Mouse (Mus musculus) left cerebral cortex, adult 2 months (tissue): ENCODE results near the gene Gm49368. TPM values are rescaled to one million over a fixed set of nuclear protein-coding genes. Genes with fewer than 3 reads are reported as not detected.
A peak's percentile ranks its signal among the peaks of the same experiment; 100 is the strongest.
"Not testable (repeated sequence)": the region's sequence is repeated elsewhere in the genome, so short reads cannot be mapped to it uniquely, and the experiment has no call there.

Experiments
- DNase-seq, 2 experiments: peaks; one replicate each; pipeline ENCODE4 v3.0.0; 2021 to 2022; ENCODE audit warnings: low spot score in 2 of 2, mixed read lengths in 1 of 2; ENCODE audit errors: extremely low spot score in 1 of 2
- H3K27ac ChIP-seq: fragments of 200-600 bp; 2 replicates; pipeline ENCODE4 v1.8.1; 2022
- H3K4me3 ChIP-seq: fragments of 200-600 bp; 2 replicates; pipeline ENCODE4 v1.8.1; 2022
- CTCF ChIP-seq: fragments of 200-600 bp; IDR thresholded peaks from 2 replicates; pipeline ENCODE4 v1.8.1; 2022; ENCODE audit warnings: antibody characterized with exemption, mild to moderate bottlenecking, moderate library complexity
- intact Hi-C: fragments of 180-260 bp; cut with DNase I; formaldehyde crosslinking; loops from one replicate; pipeline ENCODE4 v1.15.1; 2025
- long read RNA-seq, 2 experiments: library from polyadenylated mRNA; stranded (forward); transcript quantifications; one replicate each; pipeline ENCODE4 v2.0.0; 2021; ENCODE audit warnings: borderline mapping rate in 2 of 2
- total RNA-seq, 2 experiments: library from RNA; stranded (reverse); gene quantifications; 2 replicates each; pipeline ENCODE4 v1.2.3; 2021

Gene Gm49368
- total RNA-seq: not detected
- long read RNA-seq, experiment 1: 0 reads
- long read RNA-seq, experiment 2: 0 reads

- DNase-seq: no peak
- TF ChIP-seq CTCF: no peak
- intact Hi-C loops: no loop called here
- no peak within 1 kb of the TSS for H3K27ac ChIP-seq
- no peak within 1 kb of the TSS for H3K4me3 ChIP-seq
Observed at GRCm38 (mm10) chr7:128062456-128062855, at the start of gene Gm49368, which contains the start of gene Itgam. TSS of gene Gm49368 (plus strand) at chr7:128062683. TSS of gene Itgam (plus strand) at chr7:128062640.

- Histone ChIP-seq H3K4me3 (no peak overlapping the region), H3K27ac (no peak overlapping the region)
- intact Hi-C loops: no loop called here
- no peak for DNase-seq
- TF ChIP-seq CTCF: no peak
Observed at GRCm38 (mm10) chr7:128013116-128013515, 49.4 kb upstream of the Gm49368 start.

GRCm38 (mm10) chr7:128016134-128016533, 46.3 kb upstream of the Gm49368 start:
- H3K4me3 ChIP-seq, DNase-seq, intact Hi-C loops, H3K27ac ChIP-seq: not testable (repeated sequence)

GRCm38 (mm10) chr7:128016650-128017049, 45.8 kb upstream of the Gm49368 start:
- Histone ChIP-seq H3K4me3 (no peak overlapping the region), H3K27ac (no peak overlapping the region)
- intact Hi-C loops: no loop called here
- TF ChIP-seq CTCF: no peak
- no peak for DNase-seq

GRCm38 (mm10) chr7:128018275-128018674, 44.2 kb upstream of the Gm49368 start:
- no peak for DNase-seq
- Histone ChIP-seq H3K4me3 (no peak overlapping the region), H3K27ac (no peak overlapping the region)
- TF ChIP-seq CTCF: no peak
- intact Hi-C loops: no loop called here

GRCm38 (mm10) chr7:128019187-128019586, 43.3 kb upstream of the Gm49368 start:
- intact Hi-C loops: no loop called here
- H3K4me3 ChIP-seq: no peak overlapping the region
- TF ChIP-seq CTCF: no peak
- H3K27ac ChIP-seq: no peak overlapping the region
- DNase-seq: no peak

- Histone ChIP-seq H3K27ac (no peak overlapping the region), H3K4me3 (no peak overlapping the region)
- intact Hi-C loops: no loop called here
- DNase-seq: no peak
- TF ChIP-seq CTCF: peak; percentile 30
Observed at GRCm38 (mm10) chr7:128022974-128023373, 39.5 kb upstream of the Gm49368 start.

- Histone ChIP-seq H3K4me3 (no peak overlapping the region), H3K27ac (no peak overlapping the region)
- intact Hi-C loops: no loop called here
- TF ChIP-seq CTCF: no peak
- no peak for DNase-seq
Observed at GRCm38 (mm10) chr7:128023565-128023964, 38.9 kb upstream of the Gm49368 start.

- no peak overlapping the region for H3K4me3 ChIP-seq
- TF ChIP-seq CTCF: no peak
- DNase-seq: no peak
- intact Hi-C loops: no loop called here
- H3K27ac ChIP-seq: no peak overlapping the region
Observed at GRCm38 (mm10) chr7:128024364-128024763, 38.1 kb upstream of the Gm49368 start.

- no peak for DNase-seq
- H3K27ac ChIP-seq: no peak overlapping the region
- H3K4me3 ChIP-seq: no peak overlapping the region
- TF ChIP-seq CTCF: no peak
- intact Hi-C loops: no loop called here
Observed at GRCm38 (mm10) chr7:128024932-128025331, 37.6 kb upstream of the Gm49368 start.

- no peak for TF ChIP-seq CTCF
- no peak overlapping the region for H3K27ac ChIP-seq
- DNase-seq: no peak
- intact Hi-C loops: no loop called here
- no peak overlapping the region for H3K4me3 ChIP-seq
Observed at GRCm38 (mm10) chr7:128025381-128025780, 37.1 kb upstream of the Gm49368 start.

GRCm38 (mm10) chr7:128031403-128031976, 31.0 kb upstream of the Gm49368 start:
- TF ChIP-seq CTCF: no peak
- Histone ChIP-seq H3K4me3 (no peak overlapping the region), H3K27ac (no peak overlapping the region)
- no peak for DNase-seq
- intact Hi-C loops: no loop called here

- Histone ChIP-seq H3K4me3 (no peak overlapping the region), H3K27ac (no peak overlapping the region)
- DNase-seq: no peak
- no peak for TF ChIP-seq CTCF
- intact Hi-C loops: no loop called here
Observed at GRCm38 (mm10) chr7:128032290-128032988, 30.0 kb upstream of the Gm49368 start.
